Mouse (Mus musculus) right cerebral cortex, adult 2 months (tissue): ENCODE measurements at regions not wholly inside any gene's neighbourhood (a gene's known extent, or its start where the extent isn't known, plus 50 kb on each side); places are given as distances from the start of the nearest gene placed in this dataset.
A peak's percentile ranks its signal among the peaks of the same experiment; 100 is the strongest.
"Not testable (repeated sequence)": the region's sequence is repeated elsewhere in the genome, so short reads cannot be mapped to it uniquely, and the experiment has no call there.

Source experiments
- DNase-seq, 2 experiments: peaks; one replicate each; pipeline ENCODE4 v3.0.0; 2021 to 2022; ENCODE audit warnings: low spot score in 2 of 2

DNA sequence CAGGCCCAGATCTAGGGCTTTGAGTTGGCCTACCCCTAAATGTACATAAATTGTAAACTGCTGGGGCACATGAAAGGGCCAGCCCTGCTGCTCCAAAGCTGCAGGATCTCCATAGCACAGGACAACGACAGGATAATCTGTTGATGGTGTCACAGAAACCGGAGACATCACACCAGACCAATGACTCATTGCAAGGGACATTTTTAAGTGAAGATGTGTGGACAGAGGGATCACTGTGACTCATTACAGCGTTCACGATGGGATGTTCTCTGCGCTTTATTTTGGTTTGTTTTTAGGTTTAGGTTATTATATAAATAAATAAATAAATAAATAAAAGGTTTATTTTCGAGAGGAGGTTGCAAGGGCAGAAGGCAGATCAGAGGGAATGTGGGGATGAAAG is 216.9 kb upstream of the Klf3 start:
- no peak for DNase-seq

DNA sequence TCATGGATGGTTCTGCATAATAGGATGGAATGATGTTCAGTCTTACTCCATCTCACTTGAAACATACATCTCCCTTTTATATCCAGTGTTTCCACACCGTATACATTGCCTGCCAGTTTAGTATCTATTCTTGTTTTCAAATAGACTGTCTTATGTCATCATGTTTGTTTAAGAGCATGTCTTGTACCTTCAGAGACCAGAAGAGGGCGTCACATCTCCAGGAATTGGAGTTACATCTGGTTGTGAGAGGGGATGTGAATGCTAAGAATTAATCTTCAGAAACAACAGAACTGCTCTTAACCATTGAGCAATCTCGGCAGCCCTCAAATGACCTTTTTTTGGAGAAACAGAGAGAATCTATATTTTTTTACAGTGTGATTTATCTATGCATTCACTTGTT is 216.3 kb upstream of the Klf3 start:
- DNase-seq = no peak

- no peak for DNase-seq
These were observed 215.1 kb upstream of the Klf3 start for GRCm38 (mm10) chr5:64587895-64588738.

DNA sequence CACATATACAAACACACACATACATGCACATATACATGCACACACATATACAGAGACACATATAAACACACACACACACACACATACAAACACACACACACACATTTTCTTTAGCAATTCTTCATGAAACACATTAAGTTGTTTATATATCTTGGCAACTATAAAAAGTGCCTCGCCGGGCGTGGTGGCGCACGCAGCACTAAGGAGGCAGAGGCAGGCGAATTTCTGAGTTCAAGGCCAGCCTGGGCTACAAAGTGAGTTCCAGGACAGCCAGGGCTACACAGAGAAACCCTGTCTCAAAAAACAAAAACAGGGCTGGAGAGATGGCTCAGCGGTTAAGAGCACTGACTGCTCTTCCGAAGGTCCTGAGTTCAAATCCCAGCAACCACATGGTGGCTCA is 214.4 kb upstream of the Klf3 start:
- DNase-seq = not testable (repeated sequence)

DNA sequence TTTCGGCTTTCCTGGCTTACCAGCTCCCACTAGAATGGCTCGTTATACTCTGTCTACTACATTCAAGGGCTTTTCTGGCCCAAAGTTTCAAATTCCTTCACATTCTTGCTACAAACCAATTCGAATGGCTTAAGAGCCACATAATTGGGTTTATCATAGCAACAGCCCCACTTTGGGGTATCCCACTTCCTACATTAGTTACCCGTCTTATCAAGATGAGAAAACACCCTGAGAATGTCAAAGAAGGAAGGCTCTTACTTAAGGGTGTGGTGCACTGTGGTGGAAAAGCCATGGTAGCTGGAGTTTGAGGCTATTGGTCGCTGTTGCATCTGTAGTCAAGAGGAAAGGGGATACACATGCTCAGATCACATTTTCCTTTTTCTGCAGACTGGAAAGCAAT is 213.2 kb upstream of the Klf3 start:
- no peak for DNase-seq

DNA sequence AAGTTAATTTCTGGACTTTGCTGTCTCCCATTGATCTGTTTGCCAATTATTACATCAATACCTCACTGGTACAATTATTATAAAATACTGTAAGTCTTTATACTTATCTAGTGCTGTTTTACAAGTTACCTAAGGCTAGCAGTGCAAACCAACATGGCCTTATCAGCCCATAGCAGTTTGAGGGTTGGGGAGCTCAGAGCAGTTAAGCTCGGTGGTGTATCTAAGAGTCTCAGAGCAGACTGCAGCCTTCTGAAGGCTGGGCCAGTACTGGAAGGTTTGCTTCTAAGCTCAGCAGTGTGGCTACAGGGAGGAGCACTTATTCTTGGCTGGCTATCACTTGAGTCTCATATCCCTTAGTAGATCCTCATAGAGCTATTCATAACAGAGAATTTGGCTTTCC is 212.4 kb upstream of the Klf3 start:
- DNase-seq = no peak

GRCm38 (mm10) chr5:64591792-64592191 is 211.4 kb upstream of the Klf3 start:
- DNase-seq = no peak

- DNase-seq = no peak
These were observed 208.0 kb upstream of the Klf3 start for GRCm38 (mm10) chr5:64595220-64595619.

DNA sequence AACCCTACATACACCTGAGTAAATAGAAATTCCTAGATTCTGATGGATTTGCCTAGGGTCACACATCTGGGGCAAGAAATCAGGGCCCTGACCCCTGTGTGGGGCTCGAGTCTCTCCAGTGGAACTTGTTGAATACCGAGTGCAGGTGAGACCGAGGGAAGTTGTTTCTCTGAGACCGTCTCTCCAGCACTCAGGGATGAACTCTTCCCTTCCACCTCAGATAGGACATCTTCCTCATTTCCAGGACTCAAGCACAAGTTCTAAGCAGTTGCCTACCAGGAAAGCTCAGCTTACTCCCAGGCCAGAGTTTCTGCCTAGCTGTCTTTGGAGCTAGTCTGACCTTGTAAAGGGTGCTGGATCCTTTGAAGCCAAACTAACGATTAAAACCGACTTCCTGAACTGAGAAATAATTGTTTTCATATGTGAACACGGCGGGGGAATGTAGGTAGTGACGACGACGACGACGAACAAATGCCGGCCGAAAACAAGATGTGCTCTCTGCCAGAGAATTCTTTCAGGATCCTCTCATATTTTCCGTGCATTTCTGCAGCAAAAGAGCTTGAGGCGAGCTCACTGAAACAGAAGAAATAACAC is 207.3 kb upstream of the Klf3 start:
- DNase-seq = no peak

- no peak for DNase-seq
These were observed 206.2 kb upstream of the Klf3 start for GRCm38 (mm10) chr5:64597021-64597420.

DNA sequence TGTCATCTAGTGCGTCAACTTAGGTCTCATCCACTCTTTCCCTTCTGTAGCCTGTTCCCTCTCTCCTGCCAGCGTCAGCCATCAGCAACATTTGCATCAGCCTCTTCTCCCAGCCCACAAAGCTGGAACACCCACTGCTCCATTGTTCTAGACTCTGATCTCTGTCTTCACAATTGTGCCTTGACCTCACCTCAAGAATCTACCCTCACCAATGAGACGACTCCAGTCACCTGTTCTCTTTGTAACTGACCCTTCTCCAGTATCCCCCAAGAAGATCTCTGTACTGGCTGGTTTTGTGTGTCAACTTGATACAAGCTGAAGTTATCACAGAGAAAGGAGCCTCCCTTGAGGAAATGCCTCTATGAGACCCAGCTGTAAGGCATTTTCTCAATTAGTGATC is 205.7 kb upstream of the Klf3 start:
- no peak for DNase-seq

DNA sequence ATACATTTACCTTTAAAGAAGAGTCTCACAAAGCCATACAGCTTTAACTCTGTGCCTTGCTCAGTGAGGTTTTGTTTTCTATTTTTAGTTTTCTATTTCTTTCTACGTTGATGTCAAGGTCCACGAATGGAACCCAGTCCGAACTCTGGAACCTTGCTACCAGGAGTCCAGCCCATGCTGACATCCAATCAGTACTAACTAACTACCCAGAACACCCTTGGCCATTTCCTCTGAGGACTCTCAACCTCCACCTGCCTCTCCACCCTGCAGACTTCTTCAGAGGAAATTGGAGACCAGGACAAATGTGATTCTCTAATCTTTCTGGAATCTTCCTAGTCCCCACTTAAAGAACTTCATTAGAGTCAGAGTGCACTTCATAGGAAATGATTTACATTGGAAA is 204.6 kb upstream of the Klf3 start:
- no peak for DNase-seq

- DNase-seq = no peak
These were observed 204.2 kb upstream of the Klf3 start for GRCm38 (mm10) chr5:64599015-64599414.

- DNase-seq = peak in 1 of 2 experiments; percentile 23
These were observed 203.3 kb upstream of the Klf3 start for GRCm38 (mm10) chr5:64599865-64600288.

- no peak for DNase-seq
These were observed 202.8 kb upstream of the Klf3 start for GRCm38 (mm10) chr5:64600392-64600791.

DNA sequence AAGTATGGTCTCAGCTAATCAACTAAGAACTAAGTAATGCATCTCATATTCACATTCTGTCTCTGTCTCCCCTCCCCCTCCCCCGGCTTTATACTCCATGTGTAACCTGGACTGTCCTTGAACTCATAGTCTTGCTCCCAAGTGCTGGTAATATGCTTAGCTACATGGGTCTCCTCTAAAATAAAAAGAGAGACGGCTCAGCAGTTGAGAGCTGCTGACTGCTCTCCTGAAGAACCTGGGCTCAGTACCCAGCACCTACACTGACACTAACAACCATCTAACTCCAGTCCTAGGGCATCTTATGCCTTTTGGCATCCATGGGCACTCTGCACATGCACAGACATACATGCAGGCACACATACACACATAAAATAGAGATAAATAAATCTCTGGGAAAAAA is 202.4 kb upstream of the Klf3 start:
- DNase-seq = no peak

GRCm38 (mm10) chr5:64601285-64601684 is 201.9 kb upstream of the Klf3 start:
- no peak for DNase-seq

DNA sequence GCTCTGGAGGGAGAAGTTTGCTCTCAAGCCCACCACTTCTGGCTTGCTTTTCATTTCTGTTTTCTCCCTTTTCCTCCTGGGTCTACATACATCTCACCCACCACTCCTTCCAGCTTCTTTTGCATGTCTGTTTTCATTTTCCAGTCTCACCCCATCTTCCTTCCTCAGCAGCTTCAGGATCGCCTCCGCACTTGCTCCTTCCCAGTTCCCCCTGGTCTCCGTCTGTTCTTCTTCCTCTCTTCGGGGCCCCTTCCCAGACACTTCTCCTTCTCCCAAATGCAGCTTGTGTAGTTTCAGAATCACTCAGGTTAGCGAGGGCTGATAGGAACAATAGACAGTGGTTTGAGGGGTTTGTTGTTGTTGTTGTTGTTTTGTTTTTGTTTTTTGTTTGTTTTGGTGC is 201.4 kb upstream of the Klf3 start:
- peak in 1 of 2 experiments; percentile 24 for DNase-seq

GRCm38 (mm10) chr5:64602356-64602936 is 200.7 kb upstream of the Klf3 start:
- DNase-seq = no peak

DNA sequence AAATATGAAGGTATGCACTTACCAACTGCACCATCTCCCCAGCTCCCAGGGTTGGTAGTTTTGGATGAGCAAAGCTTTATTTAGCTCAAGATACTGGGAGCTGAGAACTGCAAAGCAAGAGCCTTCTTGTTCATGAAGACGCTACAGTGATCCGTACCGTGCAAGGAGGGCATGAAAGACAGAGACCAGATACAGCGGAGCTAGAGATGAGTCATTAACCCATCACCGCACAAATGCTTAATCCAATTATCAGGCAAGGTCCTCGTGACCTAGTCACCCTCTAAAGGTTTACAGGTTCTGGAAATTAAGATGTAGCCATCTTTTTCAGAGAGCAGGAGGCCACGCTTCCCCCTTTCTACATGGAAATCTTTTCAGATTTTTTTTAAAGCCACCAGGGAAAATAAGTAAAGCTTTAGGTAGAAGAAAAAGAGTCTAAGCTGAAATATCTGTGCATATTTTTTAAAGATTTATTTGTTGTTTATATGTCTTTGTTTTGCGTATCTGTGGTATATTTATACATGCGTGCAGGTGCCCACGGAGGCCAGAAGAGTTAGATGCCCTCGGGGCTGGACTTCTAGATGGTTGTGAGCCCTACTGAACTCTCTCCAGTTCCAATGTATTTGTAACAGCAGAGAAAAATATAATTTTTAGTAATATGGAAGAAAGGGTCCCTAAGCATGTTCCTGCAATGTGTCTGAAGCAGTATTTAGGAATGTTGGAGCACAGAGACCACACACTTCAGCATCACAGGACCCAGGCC is 200.0 kb upstream of the Klf3 start:
- no peak for DNase-seq

GRCm38 (mm10) chr5:64605171-64605570 is 198.0 kb upstream of the Klf3 start:
- no peak for DNase-seq

DNA sequence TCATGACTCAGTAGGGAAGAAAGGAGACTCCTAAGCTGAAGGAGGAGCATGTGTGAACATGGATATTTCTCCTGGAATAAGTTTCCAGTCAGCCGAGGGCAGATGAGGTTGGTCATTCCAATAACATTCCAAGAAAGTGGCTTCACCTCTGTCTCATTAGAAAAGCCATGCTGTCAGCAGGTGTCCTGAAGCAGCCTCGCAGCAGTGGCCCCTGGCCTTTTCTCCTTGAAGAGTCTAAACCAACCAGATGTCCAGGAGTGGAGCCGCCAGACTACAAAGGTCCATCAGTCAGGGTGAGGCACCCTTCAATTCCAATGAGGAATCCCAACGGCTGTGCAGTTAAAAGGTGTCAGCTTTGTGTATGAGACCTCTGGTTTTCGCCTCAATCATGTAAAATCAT is 197.2 kb upstream of the Klf3 start:
- DNase-seq = no peak
